Mouse (Mus musculus) thymus, postnatal 36 days (tissue): ENCODE measurements at regions not wholly inside any gene's neighbourhood (a gene's known extent, or its start where the extent isn't known, plus 50 kb on each side); places are given as distances from the start of the nearest gene placed in this dataset.

ENCODE experiments used
- DNase-seq, 2 experiments: peaks; one replicate each; pipeline ENCODE4 v3.0.0; 2022; ENCODE audit warnings: mixed read lengths in 2 of 2

- no peak for DNase-seq
These were observed 112.6 kb upstream of the Tmc1 start for GRCm38 (mm10) chr19:21066432-21067113.

DNA sequence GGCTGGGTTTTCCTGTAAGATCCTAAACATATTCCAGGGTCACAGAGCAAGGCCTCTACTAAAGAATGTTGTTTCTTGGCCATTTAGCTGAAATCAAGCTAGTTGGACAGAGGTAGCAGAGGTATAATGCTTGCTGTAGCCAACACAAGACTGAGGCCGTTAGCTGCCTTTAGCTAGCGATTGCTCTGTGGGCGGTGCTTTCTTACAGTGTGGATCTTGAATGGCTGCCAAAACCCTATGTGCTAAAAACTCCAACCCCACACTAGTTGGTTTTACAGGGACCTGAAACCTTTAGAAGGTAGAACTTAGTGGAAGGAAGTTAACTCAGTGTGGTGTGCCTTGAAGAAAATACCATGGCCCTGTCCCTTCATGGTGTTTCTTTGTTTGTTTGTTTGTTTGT, 110.9 kb upstream of the Tmc1 start:
- DNase-seq = no peak

DNA sequence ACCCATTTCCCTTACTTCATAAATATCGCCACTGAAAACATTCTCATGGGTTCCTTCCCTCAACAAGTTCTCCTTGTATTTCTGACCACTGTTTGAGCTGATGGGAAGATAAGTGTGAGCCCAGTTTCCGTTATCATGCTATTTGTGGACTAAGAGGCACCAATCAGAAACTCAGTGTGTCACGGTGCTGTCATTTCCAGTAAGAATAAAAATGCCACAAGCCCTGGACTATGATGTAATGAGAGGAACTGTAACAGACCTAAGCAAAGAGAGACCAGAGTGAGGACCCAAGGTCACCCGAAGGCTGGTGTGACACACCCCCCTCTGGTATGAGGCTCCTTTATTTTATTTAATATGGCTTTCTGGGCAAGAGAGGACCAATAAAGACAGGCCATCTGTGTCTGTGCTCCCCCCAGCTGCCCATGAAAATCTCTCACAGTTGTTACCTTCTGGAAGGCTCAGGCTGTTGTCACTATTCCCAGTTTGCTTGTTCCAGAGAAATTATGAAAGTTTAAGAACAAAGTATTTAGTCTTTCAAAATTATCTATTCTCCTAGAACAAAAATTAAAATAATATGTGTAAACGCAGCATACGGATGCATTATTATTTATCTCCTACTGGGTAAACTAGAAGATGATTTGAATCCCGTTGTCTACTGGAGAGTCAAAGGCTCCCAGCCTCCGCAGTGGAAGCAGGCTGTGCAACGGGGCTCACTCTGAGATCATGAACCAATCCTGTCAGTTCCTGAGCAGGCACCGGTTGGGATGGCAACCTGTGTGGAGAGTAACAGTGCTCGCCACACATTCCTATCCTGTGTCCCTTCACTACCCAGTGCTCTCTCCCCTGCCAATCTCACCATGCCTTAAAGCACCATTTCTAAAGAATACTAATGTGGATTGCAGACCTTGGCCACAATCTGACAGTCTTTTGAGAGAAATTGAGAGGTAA, 99.9 kb upstream of the Tmc1 start:
- no peak for DNase-seq

GRCm38 (mm10) chr19:21052771-21053170, 98.8 kb upstream of the Tmc1 start:
- no peak for DNase-seq

GRCm38 (mm10) chr19:21051872-21052271, 97.9 kb upstream of the Tmc1 start:
- DNase-seq = no peak

DNA sequence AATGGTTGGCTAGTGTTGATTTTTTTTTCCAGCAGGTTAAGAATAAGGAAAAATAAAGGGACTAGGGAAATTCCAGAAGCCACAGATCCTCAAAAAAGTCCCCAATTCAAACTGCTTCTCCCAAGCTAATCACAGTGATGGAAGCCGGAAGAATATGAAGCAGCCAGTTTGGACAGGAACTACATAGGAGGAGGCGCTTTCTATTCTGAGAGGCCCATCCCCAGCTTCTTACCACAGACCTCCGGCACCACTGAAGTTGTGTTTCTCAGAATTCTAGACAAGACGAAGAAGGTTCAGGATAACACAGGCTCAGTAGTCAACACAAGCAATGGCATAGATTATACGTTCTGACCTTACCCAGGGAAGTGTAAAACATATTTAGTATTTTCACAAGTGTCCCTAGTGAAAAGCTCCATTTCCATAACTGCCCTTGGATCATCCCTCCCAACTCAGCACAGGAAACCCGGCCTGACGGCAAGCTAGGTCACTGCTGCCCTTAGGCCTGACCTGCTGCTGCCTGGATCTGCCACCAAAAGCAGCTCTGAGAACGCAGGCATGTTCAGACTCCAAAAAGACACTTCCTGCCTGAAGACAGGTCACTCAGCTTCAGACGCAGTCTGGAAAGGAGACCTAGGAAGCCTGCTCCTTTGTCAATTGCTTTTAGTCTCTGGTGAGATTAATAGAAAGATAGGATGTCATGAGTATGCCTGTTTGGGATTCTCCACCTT, 97.2 kb upstream of the Tmc1 start:
- no peak for DNase-seq

GRCm38 (mm10) chr19:21049301-21049700, 95.3 kb upstream of the Tmc1 start:
- no peak for DNase-seq

DNA sequence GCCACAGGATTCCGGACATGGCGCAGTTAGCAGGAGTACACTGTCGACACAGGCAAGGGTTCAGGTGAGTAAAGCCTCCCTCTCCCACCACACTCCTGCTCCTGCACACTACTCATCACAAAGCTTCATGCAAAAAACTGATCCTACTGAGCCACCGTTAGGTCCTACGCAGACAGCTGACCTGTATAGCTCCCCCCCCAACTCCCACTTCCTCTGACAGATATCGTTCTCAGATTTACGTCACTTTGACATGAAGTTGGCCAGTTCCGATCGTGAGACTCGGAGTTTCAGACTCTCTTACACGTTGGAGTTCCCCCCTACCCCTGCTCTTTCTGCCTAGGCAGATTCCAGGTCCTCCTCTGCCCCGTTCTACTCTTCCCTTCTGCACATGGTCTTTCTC, 91.6 kb upstream of the Tmc1 start:
- no peak for DNase-seq

DNA sequence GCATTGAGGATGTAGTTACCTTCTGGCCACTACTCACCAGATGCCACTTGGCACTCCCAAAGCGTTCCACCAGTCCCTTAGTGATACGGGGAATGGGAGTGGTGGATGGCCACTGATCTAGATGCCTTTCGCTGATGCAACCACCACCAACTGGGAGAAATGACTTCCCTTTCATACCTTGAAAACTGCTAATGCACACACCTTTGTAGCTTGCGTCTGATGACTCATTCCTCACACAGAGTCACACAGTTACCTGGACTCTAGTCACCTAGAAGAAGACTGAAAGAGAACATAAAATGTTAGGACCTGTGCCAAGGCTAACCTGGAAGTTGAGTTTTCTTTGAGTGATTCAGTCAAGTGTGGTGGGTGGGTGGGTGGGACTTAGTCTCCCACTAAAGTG, 90.0 kb upstream of the Tmc1 start:
- DNase-seq = no peak

DNA sequence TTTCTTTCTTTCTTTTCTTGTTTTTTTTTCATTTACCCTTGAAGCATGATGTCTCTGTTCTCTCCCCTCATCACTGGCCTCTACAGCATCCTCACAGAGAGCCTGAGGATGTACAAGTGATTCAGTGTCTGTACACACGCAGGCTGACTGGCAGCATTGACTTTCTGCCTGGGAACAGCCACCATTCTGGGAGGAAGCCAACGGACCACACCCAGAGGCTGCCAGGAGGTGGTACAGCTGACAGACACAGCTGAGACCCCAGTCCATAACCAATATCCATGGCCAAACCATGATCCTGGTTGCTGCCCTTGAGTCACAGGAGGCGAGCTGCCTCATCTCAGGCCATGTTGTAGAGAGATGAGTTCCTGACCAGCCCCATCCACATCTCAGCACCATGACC, 88.5 kb upstream of the Tmc1 start:
- no peak for DNase-seq

- no peak for DNase-seq
These were observed 83.6 kb upstream of the Tmc1 start for GRCm38 (mm10) chr19:21037448-21038077.

- peak; percentile 58 to 69 for DNase-seq
These were observed 82.8 kb upstream of the Tmc1 start for GRCm38 (mm10) chr19:21036507-21037425.

- DNase-seq = no peak
These were observed 81.5 kb upstream of the Tmc1 start for GRCm38 (mm10) chr19:21035505-21035904.

DNA sequence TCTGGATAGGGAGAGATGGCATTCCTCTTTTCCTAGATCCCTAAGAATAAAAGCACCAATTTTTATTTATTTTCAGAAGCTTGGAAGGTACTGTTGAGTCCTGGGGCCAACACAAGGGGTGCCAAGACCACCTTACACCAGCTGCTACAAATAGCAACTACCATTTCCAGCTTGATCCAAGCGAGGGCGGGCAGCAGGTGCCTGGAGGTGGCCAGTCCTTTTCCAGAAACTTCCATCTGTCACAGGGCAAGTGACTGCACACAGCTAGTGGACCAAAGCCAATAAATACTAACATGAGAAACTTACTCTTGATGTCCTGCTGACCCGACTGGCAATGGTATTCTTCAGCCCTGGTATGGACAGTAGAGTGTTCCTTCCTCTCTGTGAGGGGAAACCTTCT, 80.0 kb upstream of the Tmc1 start:
- DNase-seq = no peak

- DNase-seq = no peak
These were observed 78.6 kb upstream of the Tmc1 start for GRCm38 (mm10) chr19:21032558-21032957.

DNA sequence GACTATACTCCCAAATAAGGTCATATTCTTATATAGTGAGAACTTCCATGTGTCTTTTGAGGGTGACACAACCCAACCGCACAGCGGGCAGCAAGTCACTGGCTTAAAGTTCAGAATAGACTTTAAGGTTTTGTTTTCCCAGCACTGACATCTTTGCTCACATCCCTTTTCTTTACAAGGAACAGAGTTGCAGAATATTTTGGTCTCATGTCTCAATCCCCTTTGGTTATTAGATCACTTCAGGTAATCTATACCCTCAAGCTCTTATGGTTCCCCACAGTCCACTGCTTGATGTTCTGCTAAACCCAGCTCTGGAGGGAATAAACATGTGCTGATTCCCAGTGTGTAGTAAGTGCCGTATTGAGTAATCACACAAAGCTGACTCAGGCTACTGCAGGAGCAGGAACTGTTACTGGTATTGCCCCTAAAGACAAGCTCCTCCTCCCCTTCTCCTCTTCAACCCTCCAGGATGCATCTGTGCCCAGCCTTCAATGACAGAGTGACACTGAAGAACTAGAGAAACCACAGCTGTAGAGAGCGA, 77.8 kb upstream of the Tmc1 start:
- no peak for DNase-seq

- DNase-seq = no peak
These were observed 77.0 kb upstream of the Tmc1 start for GRCm38 (mm10) chr19:21030971-21031370.

GRCm38 (mm10) chr19:21028981-21029380, 75.0 kb upstream of the Tmc1 start:
- DNase-seq = no peak

DNA sequence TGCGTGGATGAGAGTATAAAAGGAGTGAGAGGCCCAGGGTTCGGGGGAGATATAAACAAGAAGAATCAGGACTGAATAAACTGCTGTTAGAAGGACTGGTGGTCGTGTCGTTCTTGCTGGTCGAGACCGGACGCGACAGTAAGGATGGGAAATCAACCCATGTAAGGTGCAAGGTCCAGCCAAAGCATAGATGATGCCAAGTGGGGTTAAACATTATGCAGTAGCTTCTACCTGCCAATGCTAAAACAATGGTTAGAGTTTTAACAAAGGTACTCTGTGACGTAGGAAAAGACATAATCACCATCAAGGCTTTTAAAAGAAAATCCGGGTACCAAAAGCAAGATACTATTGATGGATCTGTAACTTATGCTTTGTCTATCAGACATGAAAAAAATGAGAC, 58.4 kb upstream of the Tmc1 start:
- no peak for DNase-seq

- no peak for DNase-seq
These were observed 55.6 kb upstream of the Tmc1 start for GRCm38 (mm10) chr19:21009607-21010006.

GRCm38 (mm10) chr19:21004411-21004810, 50.4 kb upstream of the Tmc1 start:
- DNase-seq = no peak
